Mouse (Mus musculus): ENCODE data around the gene Cd207. TPM values are rescaled to one million over a fixed set of nuclear protein-coding genes. Genes with fewer than 3 reads are reported as not detected.
"Not testable (repeated sequence)": the region's sequence is repeated elsewhere in the genome, so short reads cannot be mapped to it uniquely, and the experiment has no call there.

The Cd207 gene
- polyA plus RNA-seq, 1 experiment from 2014 or later = 1.3 TPM

GRCm38 (mm10) chr6:83673395-83673794 lies 4.3 kb downstream of the Cd207 start:
- no peaks in the 10 kb centered on the region for H3K4me1 ChIP-seq (ENCODE audit: control insufficient read depth, low read depth, low read length)
- no peak overlapping the region for H3K27ac ChIP-seq (ENCODE audit: low read length)
- H3K36me3 ChIP-seq (ENCODE audit: control insufficient read depth, insufficient read depth) = no peaks in the 10 kb centered on the region
- no peak overlapping the region for H3K4me2 ChIP-seq (ENCODE audit: low read depth, low read length)
- H3K9me3 ChIP-seq (replicated peaks; ENCODE audit: control insufficient read depth, low read length) = no peaks in the 10 kb centered on the region
- no peak overlapping the region for H3K9ac ChIP-seq (ENCODE audit: low read depth, low read length)
- H3K4me3 ChIP-seq (ENCODE audit: low read depth, low read length) = no peak overlapping the region
- no peaks in the 10 kb centered on the region; the same call in 1 of the 2 replicates for H3K27me3 ChIP-seq (ENCODE audit: control insufficient read depth, insufficient read depth, low read depth, low read length)
- no peak for ATAC-seq (ENCODE audit: low read depth)
- 8% methylated on average over 4 of the region's 4 CpGs for WGBS (ENCODE audit: insufficient replicate concordance)

GRCm38 (mm10) chr6:83665009-83665408 lies 12.6 kb downstream of the Cd207 start:
- WGBS (ENCODE audit: insufficient replicate concordance) = 73% methylated on average over 2 of the region's 2 CpGs

DNA sequence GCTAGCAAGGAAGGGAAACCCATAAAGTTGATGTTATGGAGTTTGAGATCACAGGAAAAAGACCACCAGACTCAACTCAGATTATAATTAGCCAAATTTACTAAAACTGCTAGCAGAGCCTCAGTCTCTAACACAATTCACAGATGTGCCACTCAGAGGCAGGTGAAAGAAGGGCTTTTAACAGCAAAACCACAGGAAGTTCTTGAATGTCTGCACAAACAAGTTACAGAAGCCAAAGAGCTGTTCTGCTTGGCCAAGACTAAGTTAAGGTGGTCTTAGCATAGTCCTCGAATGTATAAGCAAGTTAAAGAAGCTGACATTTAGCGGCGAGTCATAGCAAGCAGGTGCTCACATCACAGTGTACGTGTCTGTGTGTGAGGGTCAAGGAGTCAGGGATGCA lies 16.8 kb downstream of the Cd207 start:
- Histone ChIP-seq H3K4me3 (ENCODE audit: low read depth, low read length) (no peak overlapping the region), H3K4me1 (ENCODE audit: control insufficient read depth, low read depth, low read length) (no peaks in the 10 kb centered on the region), H3K27me3 (ENCODE audit: control insufficient read depth, insufficient read depth, low read depth, low read length) (no peaks in the 10 kb centered on the region), H3K4me2 (ENCODE audit: low read depth, low read length) (no peak overlapping the region), H3K27ac (ENCODE audit: low read length) (no peak overlapping the region), H3K36me3 (ENCODE audit: control insufficient read depth, insufficient read depth) (no peaks in the 10 kb centered on the region), H3K9me3 (replicated peaks; ENCODE audit: control insufficient read depth, low read length) (no peaks in the 10 kb centered on the region), H3K9ac (ENCODE audit: low read depth, low read length) (no peak overlapping the region)
- 40% methylated on average over 4 of the region's 4 CpGs for WGBS (ENCODE audit: insufficient replicate concordance)
- no peak for ATAC-seq (ENCODE audit: low read depth)

More at GRCm38 (mm10) chr6:83665009-83665408, 12.6 kb downstream of the Cd207 start:
- H3K27me3 ChIP-seq (ENCODE audit: control insufficient read depth, insufficient read depth, low read depth, low read length) = no peaks in the 10 kb centered on the region
- H3K36me3 ChIP-seq (ENCODE audit: control insufficient read depth, insufficient read depth) = no peaks in the 10 kb centered on the region
- no peak for ATAC-seq (ENCODE audit: low read depth)
- H3K9me3 ChIP-seq (replicated peaks; ENCODE audit: control insufficient read depth, low read length) = no peaks in the 10 kb centered on the region
- no peak overlapping the region for H3K4me2 ChIP-seq (ENCODE audit: low read depth, low read length)
- H3K4me3 ChIP-seq (ENCODE audit: low read depth, low read length) = no peak overlapping the region
- H3K9ac ChIP-seq (ENCODE audit: low read depth, low read length) = no peak overlapping the region
- H3K27ac ChIP-seq (ENCODE audit: low read length) = no peak overlapping the region
- no peaks in the 10 kb centered on the region for H3K4me1 ChIP-seq (ENCODE audit: control insufficient read depth, low read depth, low read length)

GRCm38 (mm10) chr6:83656087-83656486 lies 21.6 kb downstream of the Cd207 start, which contains the start of gene Clec4f:
Clec4f (minus strand) TSS chr6:83656187.
- H3K4me3 ChIP-seq (ENCODE audit: low read depth, low read length) = no peak within 1 kb of the TSS
- no peaks in the 10 kb centered on the region for H3K27me3 ChIP-seq (ENCODE audit: control insufficient read depth, insufficient read depth, low read depth, low read length)
- no peaks in the 10 kb centered on the region for H3K9me3 ChIP-seq (replicated peaks; ENCODE audit: control insufficient read depth, low read length)
- H3K4me1 ChIP-seq (ENCODE audit: control insufficient read depth, low read depth, low read length) = no peaks in the 10 kb centered on the region
- H3K27ac ChIP-seq (ENCODE audit: low read length) = no peak within 1 kb of the TSS
- H3K9ac ChIP-seq (ENCODE audit: low read depth, low read length) = no peak within 1 kb of the TSS
- ATAC-seq (ENCODE audit: low read depth) = no peak
- H3K36me3 ChIP-seq (ENCODE audit: control insufficient read depth, insufficient read depth) = no peaks in the 10 kb centered on the region
- WGBS (ENCODE audit: insufficient replicate concordance) = 82% methylated on average over 2 of the region's 2 CpGs
- no peak within 1 kb of the TSS for H3K4me2 ChIP-seq (ENCODE audit: low read depth, low read length)

GRCm38 (mm10) chr6:83646715-83647114 lies 30.9 kb downstream of the Cd207 start:
- Histone ChIP-seq H3K9me3 (replicated peaks; ENCODE audit: control insufficient read depth, low read length) (no peaks in the 10 kb centered on the region), H3K36me3 (ENCODE audit: control insufficient read depth, insufficient read depth) (no peaks in the 10 kb centered on the region), H3K4me1 (ENCODE audit: control insufficient read depth, low read depth, low read length) (no peaks in the 10 kb centered on the region), H3K27ac (ENCODE audit: low read length) (no peak overlapping the region), H3K4me2 (ENCODE audit: low read depth, low read length) (no peak overlapping the region), H3K4me3 (ENCODE audit: low read depth, low read length) (no peak overlapping the region), H3K27me3 (ENCODE audit: control insufficient read depth, insufficient read depth, low read depth, low read length) (no peaks in the 10 kb centered on the region), H3K9ac (ENCODE audit: low read depth, low read length) (no peak overlapping the region)
- 75% methylated on average over 10 of the region's 10 CpGs for WGBS (ENCODE audit: insufficient replicate concordance)
- no peak for ATAC-seq (ENCODE audit: low read depth)

GRCm38 (mm10) chr6:83635329-83635728 lies 42.3 kb downstream of the Cd207 start:
- Histone ChIP-seq H3K4me3 (ENCODE audit: low read depth, low read length) (no peak overlapping the region), H3K4me1 (ENCODE audit: control insufficient read depth, low read depth, low read length) (no peaks in the 10 kb centered on the region), H3K27ac (ENCODE audit: low read length) (no peak overlapping the region), H3K9ac (ENCODE audit: low read depth, low read length) (no peak overlapping the region), H3K36me3 (ENCODE audit: control insufficient read depth, insufficient read depth) (no peaks in the 10 kb centered on the region), H3K27me3 (ENCODE audit: control insufficient read depth, insufficient read depth, low read depth, low read length) (no peaks in the 10 kb centered on the region), H3K4me2 (ENCODE audit: low read depth, low read length) (no peak overlapping the region), H3K9me3 (replicated peaks; ENCODE audit: control insufficient read depth, low read length) (no peaks in the 10 kb centered on the region)
- no peak for ATAC-seq (ENCODE audit: low read depth)
- 54% methylated on average over 1 of the region's 1 CpGs for WGBS (ENCODE audit: insufficient replicate concordance)

- not testable (repeated sequence) for H3K9ac ChIP-seq (ENCODE audit: low read depth, low read length); H3K4me3 ChIP-seq (ENCODE audit: low read depth, low read length); ATAC-seq (ENCODE audit: low read depth); H3K27ac ChIP-seq (ENCODE audit: low read length); H3K36me3 ChIP-seq (ENCODE audit: control insufficient read depth, insufficient read depth); H3K27me3 ChIP-seq (ENCODE audit: control insufficient read depth, insufficient read depth, low read depth, low read length); H3K4me2 ChIP-seq (ENCODE audit: low read depth, low read length); H3K4me1 ChIP-seq (ENCODE audit: control insufficient read depth, low read depth, low read length); H3K9me3 ChIP-seq (replicated peaks; ENCODE audit: control insufficient read depth, low read length)
- 20% methylated on average over 4 of the region's 4 CpGs for WGBS (ENCODE audit: insufficient replicate concordance)
Observed at GRCm38 (mm10) chr6:83634631-83635030, 43.0 kb downstream of the Cd207 start.

DNA sequence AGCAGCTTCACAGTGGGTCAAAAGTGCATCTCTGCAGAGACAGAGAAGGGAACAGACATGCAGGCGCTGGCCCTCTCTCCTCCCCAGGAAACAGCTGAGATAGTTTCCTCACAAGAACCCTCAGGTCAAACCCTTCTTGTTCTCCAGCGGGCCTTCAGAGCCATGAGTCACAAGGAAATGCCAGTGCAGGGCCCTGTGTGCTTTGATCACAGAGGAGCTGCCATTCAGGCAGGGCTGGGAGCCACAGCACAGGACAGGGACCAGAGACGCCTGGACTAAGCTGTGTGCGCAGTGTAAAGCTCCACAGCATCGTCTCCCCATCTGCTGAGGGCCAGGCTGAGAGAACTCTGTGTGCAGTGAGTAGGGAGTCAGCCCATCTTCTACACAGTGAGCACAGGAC lies 43.6 kb downstream of the Cd207 start:
- H3K27me3 ChIP-seq (ENCODE audit: control insufficient read depth, insufficient read depth, low read depth, low read length); H3K4me1 ChIP-seq (ENCODE audit: control insufficient read depth, low read depth, low read length); H3K4me3 ChIP-seq (ENCODE audit: low read depth, low read length); H3K9me3 ChIP-seq (replicated peaks; ENCODE audit: control insufficient read depth, low read length); H3K36me3 ChIP-seq (ENCODE audit: control insufficient read depth, insufficient read depth); H3K27ac ChIP-seq (ENCODE audit: low read length); H3K4me2 ChIP-seq (ENCODE audit: low read depth, low read length); H3K9ac ChIP-seq (ENCODE audit: low read depth, low read length); ATAC-seq (ENCODE audit: low read depth): not testable (repeated sequence)
- 22% methylated on average over 5 of the region's 5 CpGs for WGBS (ENCODE audit: insufficient replicate concordance)

GRCm38 (mm10) chr6:83631815-83632214 lies 45.8 kb downstream of the Cd207 start:
- WGBS (ENCODE audit: insufficient replicate concordance) = 61% methylated on average over 4 of the region's 4 CpGs
- no peak for ATAC-seq (ENCODE audit: low read depth)
- no peaks in the 10 kb centered on the region for H3K9me3 ChIP-seq (replicated peaks; ENCODE audit: control insufficient read depth, low read length)

More at GRCm38 (mm10) chr6:83631815-83632214, 45.8 kb downstream of the Cd207 start:
- no peak overlapping the region for H3K9ac ChIP-seq (ENCODE audit: low read depth, low read length)
- H3K4me1 ChIP-seq (ENCODE audit: control insufficient read depth, low read depth, low read length) = no peaks in the 10 kb centered on the region
- H3K27me3 ChIP-seq (ENCODE audit: control insufficient read depth, insufficient read depth, low read depth, low read length) = no peaks in the 10 kb centered on the region
- no peak overlapping the region for H3K4me2 ChIP-seq (ENCODE audit: low read depth, low read length)
- no peak overlapping the region for H3K4me3 ChIP-seq (ENCODE audit: low read depth, low read length)
- no peaks in the 10 kb centered on the region for H3K36me3 ChIP-seq (ENCODE audit: control insufficient read depth, insufficient read depth)
- no peak overlapping the region for H3K27ac ChIP-seq (ENCODE audit: low read length)
